Mouse (Mus musculus) hematopoietic stem cell, adult 5-6 weeks (primary cell): ENCODE measurements at regions not wholly inside any gene's neighbourhood (a gene's known extent, or its start where the extent isn't known, plus 50 kb on each side); places are given as distances from the start of the nearest gene placed in this dataset.

Experiments
- ATAC-seq, 2 experiments: fragments of 125-278 bp in 1 of 2; replicated peaks in 1 of 2; 2 replicates each; pipeline ENCODE4 v1.8.0; 2016 to 2017; ENCODE audit warnings: inconsistent platforms in 2 of 2, mild to moderate bottlenecking in 2 of 2, moderate number of reproducible peaks in 2 of 2, low read depth in 1 of 2, moderate TSS enrichment in 1 of 2; ENCODE audit not compliant: low FRiP score in 2 of 2, poor library complexity in 2 of 2, severe bottlenecking in 2 of 2, insufficient read depth in 1 of 2, low TSS enrichment in 1 of 2

DNA sequence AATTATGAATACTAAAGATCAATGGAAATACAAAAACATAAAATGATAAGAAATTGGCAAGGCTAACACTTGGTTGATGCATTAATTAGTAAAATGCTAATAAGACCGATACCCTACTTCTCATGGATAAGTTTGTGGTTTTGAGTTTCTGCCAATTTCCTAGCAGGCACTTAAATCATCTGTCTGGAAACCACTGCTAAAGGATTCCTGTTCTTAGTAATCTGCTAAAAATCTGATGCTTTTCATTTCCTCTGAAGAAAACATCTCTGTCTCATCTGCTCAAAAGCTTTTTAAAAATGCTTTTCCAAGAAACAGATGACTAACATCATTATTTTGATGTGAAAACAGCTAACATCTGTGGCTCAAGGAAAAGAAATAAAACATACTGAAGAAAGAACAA is 321.4 kb upstream of the Pcdh7 start:
- ATAC-seq, result no peak

DNA sequence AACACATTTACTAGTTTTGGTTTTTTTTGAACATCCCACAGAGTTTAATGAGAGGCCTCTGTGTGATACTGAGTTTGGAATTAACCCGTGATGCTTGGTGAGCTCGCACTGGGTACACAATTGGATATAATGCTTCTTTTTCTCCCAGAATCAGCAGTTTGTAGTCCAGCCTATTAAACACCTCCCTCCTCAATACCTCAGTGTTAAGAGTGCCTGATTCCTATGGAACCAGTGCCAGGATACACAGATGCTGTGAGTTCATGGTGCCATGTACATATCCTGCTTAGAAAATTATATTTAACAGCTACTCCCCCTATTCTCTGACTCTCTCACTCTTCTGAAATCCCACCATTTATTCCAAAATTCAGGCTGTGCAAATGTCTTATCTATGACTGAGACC is 299.6 kb upstream of the Pcdh7 start:
- ATAC-seq, result no peak

DNA sequence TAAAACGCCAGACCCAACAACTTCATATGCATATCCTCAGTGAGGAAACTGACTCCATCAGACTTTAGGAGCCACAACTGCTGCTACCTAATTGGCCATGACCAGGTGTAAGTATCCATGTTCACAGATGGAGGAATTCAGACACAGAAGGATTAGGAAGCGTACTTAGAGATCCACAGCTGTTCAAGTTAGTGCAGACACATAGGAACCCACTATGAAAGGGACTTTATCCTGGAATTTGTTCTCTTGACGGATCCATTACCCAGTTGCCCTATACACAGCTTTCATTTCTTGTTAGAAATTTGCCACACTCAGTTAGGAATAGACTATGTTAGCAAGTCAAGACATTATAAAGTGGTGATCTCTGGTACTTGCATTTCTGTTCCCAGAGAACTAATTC is 266.7 kb upstream of the Pcdh7 start:
- no peak for ATAC-seq

DNA sequence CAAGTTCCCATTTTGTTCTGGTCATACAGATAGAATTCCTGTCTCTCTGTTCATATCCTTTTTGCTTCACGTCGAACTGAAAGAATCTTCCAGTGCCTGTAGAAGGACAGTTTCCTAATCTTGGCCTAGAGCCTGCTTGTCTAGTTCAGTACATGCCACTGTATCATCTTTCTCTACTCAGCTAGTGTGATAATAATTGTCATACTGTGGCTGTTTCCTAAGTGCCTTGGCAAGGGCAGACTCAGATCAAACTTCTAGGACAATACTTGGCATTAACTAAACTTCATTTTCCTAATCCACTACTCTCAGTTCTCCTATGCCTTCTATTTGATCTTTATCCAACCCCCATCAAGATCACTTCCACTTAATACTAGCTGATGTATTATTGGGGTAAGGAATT is 266.3 kb upstream of the Pcdh7 start:
- no peak for ATAC-seq

DNA sequence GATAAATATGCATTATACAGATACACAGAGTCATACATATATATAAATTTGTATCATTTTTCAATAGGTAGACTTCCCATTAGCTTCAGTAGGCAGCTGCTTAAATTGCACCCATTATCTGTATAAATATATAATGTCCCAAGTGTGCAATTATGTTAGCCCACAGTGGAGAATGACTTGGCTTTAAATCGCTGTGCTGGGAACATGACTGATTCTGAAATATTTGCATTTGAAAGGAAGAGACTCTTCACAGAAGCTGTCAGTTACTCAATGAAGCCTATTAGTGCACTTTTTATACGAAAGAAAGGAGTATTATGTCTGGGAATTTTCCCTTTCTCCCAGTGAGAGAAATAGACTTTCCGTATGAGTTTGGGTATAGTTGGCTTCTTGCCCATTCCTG is 242.8 kb upstream of the Pcdh7 start:
- ATAC-seq, result no peak

DNA sequence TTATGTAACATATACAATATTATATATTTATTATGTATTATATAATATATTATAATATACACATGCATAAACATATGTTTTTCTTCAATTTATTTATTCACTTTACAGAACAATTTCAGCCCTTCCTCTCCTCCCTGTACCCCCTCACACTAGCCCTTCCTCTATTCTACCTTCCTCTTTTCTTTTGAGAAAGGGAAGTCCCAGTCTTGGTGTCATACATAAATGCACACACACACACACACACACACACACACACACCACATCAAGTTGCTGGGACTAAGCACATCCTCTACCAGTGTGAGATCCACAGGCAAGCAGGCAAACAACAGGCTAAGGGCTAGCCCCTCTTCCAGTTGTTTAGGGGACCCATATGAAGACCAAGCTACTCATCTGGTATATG is 239.9 kb upstream of the Pcdh7 start:
- peak; percentile 60 to 81; a peak in 3 of 4 replicates for ATAC-seq
